Mouse (Mus musculus): ENCODE measurements around the gene Ccl7.

The Ccl7 gene

GRCm38 (mm10) chr11:82035356-82035755, 10.2 kb upstream of the Ccl7 start, which contains the start of gene Ccl2:
Ccl2 (plus strand) TSS chr11:82035571.
- DNase-seq (ENCODE audit: low spot score in 2 of 2), result peak; percentile 37 to 76

- DNase-seq (ENCODE audit: low spot score in 2 of 2), result no peak
Observed at GRCm38 (mm10) chr11:82035857-82036256, 9.7 kb upstream of the Ccl7 start.

- DNase-seq (ENCODE audit: low spot score in 2 of 2), result no peak
Observed at GRCm38 (mm10) chr11:82038535-82038934, 7.0 kb upstream of the Ccl7 start, which contains the start of gene Gm17268. Gm17268 (minus strand) TSS chr11:82038562.

- DNase-seq (ENCODE audit: low spot score in 2 of 2), result no peak
Observed at GRCm38 (mm10) chr11:82039132-82039660, 6.3 kb upstream of the Ccl7 start.

GRCm38 (mm10) chr11:82041671-82042080, 3.8 kb upstream of the Ccl7 start:
- DNase-seq (ENCODE audit: low spot score in 2 of 2), result no peak

- peak in 1 of 2 experiments; percentile 23 for DNase-seq (ENCODE audit: low spot score in 2 of 2)
Observed at GRCm38 (mm10) chr11:82047746-82048415, 2.4 kb downstream of the Ccl7 start.

GRCm38 (mm10) chr11:82053849-82054248, 8.3 kb downstream of the Ccl7 start:
- DNase-seq (ENCODE audit: low spot score in 2 of 2), result no peak

- DNase-seq (ENCODE audit: low spot score in 2 of 2), result peak; percentile 9 to 22
Observed at GRCm38 (mm10) chr11:82057646-82058045, 12.1 kb downstream of the Ccl7 start, which contains the start of gene Ccl11. Ccl11 (plus strand) TSS chr11:82057823.

GRCm38 (mm10) chr11:82062226-82062625, 16.7 kb downstream of the Ccl7 start:
- no peak for DNase-seq (ENCODE audit: low spot score in 2 of 2)

- no peak for DNase-seq (ENCODE audit: low spot score in 2 of 2)
Observed at GRCm38 (mm10) chr11:82063454-82063853, 17.9 kb downstream of the Ccl7 start.

GRCm38 (mm10) chr11:82066953-82067571, 21.6 kb downstream of the Ccl7 start:
- DNase-seq (ENCODE audit: low spot score in 2 of 2), result no peak

- DNase-seq (ENCODE audit: low spot score in 2 of 2), result no peak
Observed at GRCm38 (mm10) chr11:82071076-82071475, 25.6 kb downstream of the Ccl7 start.

- no peak for DNase-seq (ENCODE audit: low spot score in 2 of 2)
Observed at GRCm38 (mm10) chr11:82072374-82072773, 26.9 kb downstream of the Ccl7 start.

GRCm38 (mm10) chr11:82072984-82073383, 27.5 kb downstream of the Ccl7 start:
- DNase-seq (ENCODE audit: low spot score in 2 of 2), result no peak

- no peak for DNase-seq (ENCODE audit: low spot score in 2 of 2)
Observed at GRCm38 (mm10) chr11:82073686-82074085, 28.2 kb downstream of the Ccl7 start.

GRCm38 (mm10) chr11:82077031-82077430, 31.5 kb downstream of the Ccl7 start:
- DNase-seq (ENCODE audit: low spot score in 2 of 2), result no peak

- DNase-seq (ENCODE audit: low spot score in 2 of 2), result no peak
Observed at GRCm38 (mm10) chr11:82078136-82078730, 32.7 kb downstream of the Ccl7 start.

GRCm38 (mm10) chr11:82080865-82081264, 35.4 kb downstream of the Ccl7 start:
- no peak for DNase-seq (ENCODE audit: low spot score in 2 of 2)

- no peak for DNase-seq (ENCODE audit: low spot score in 2 of 2)
Observed at GRCm38 (mm10) chr11:82084360-82084759, 38.8 kb downstream of the Ccl7 start.

Measured in left cerebral cortex, adult 9 months (tissue).